Mouse (Mus musculus) common myeloid progenitor, adult 5-6 weeks (primary cell): ENCODE measurements around the gene Actl6a. TPM values are rescaled to one million over a fixed set of nuclear protein-coding genes. Genes with fewer than 3 reads are reported as not detected.
"Not testable (repeated sequence)": the region's sequence is repeated elsewhere in the genome, so short reads cannot be mapped to it uniquely, and the experiment has no call there.

Source experiments
- ATAC-seq: replicated peaks from 2 replicates; pipeline ENCODE4 v1.8.0; 2016; ENCODE audit warnings: low read depth, mild to moderate bottlenecking, moderate TSS enrichment, inconsistent platforms; ENCODE audit not compliant: poor library complexity, severe bottlenecking
- total RNA-seq: library from RNA; stranded (forward); fragments of 200-1000, 187-1606 nt; gene quantifications from 2 replicates; pipeline ENCODE4 v1.2.3, GENCODE M21; 2017

Actl6a gene
- total RNA-seq, 1 experiment from 2014 or later, result 95.0 TPM

DNA sequence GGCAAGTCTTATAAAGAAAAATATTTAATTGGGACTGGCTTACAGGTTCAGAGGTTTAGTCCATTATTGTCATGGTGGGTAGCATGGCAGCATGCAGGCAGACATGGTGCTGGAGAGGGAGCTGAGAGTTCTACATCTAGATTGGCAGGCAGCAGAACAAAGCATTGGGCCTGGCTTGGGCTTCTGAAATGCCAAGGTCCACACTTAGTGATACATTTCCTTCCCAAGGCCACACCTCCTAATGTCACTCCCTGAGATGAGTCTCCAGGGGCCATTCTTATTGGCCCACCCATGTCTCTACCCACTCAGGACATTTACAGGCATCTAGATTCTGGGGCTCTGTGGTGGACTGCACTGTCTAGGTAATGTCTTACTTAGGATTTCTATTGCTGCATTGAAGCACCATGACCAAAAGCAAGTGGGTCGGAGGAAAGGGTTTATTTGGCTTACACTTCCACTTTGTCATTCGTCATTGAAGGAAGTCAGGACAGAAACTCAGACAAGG lies 36.2 kb downstream of the Actl6a start:
- ATAC-seq, result no peak

GRCm38 (mm10) chr3:32745001-32745400 lies 38.9 kb downstream of the Actl6a start:
- no peak for ATAC-seq

DNA sequence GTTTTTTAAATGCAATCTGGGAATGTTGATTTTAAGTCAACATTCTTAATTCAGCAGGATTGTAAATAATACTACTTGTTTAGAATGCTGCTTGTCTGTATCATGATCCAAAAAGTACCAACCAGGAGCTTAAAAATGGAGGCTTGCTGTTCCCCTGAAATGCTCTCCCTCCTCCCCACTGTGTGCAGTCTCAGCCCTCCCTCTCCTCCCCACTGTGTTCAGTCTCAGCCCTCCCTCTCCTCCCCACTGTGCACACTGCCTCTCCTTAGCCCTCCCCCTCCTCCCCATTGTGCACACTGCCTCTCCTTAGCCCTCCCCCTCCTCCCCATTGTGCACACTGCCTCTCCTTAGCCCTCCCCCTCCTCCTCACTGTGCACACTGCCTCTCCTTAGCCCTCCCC lies 39.3 kb downstream of the Actl6a start:
- not testable (repeated sequence) for ATAC-seq

- no peak for ATAC-seq
Observed at GRCm38 (mm10) chr3:32748384-32748783, 42.3 kb downstream of the Actl6a start.

- no peak for ATAC-seq
Observed at GRCm38 (mm10) chr3:32749820-32750579, 43.9 kb downstream of the Actl6a start.

GRCm38 (mm10) chr3:32754384-32754915 lies 48.4 kb downstream of the Actl6a start:
- no peak for ATAC-seq

DNA sequence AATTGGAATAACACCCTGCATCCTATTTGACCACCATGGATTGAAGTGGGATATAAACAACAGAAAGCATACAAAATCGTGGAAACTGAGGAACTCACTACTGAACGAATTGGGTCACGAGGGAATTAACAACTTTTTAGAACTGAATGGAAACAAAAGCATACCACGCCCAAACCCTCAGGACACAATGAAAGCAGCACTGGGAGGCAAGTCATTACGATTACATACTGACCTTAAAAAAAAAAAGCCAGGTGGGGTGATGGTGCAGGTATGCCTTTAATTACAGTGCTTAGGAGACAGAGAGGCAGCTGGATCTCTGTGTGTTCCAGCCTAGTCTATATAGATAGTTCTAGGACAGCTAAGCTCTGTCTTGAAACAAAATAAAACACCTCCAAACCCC lies 53.1 kb downstream of the Actl6a start:
- no peak for ATAC-seq

- ATAC-seq, result no peak
Observed at GRCm38 (mm10) chr3:32762962-32763361, 56.9 kb downstream of the Actl6a start.

DNA sequence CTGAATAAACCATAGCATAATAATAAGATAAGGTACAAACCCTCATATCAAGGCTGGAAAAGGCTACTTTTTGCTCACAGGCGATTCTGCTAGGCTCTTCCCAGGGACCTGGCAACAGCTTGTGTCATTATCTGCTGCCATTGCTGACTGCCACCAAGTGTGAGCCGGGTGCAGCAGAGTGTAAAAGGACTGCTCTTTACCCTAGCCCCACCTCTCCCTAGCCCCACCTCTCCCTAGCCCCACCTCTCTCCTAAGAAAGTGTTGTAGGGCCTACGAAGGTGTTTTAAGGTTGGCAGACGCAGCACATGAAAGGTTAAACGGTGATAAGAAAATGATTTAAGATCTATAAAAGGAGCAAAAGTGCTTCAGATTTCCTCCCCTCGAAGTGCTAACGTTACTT lies 57.8 kb downstream of the Actl6a start:
- no peak for ATAC-seq

GRCm38 (mm10) chr3:32770781-32771180 lies 64.7 kb downstream of the Actl6a start:
- ATAC-seq, result no peak

Other genes starting within 250 kb of the Actl6a start
- not detected in 2 replicates for gene Kcnmb3, start 214.1 kb upstream of the Actl6a start, total RNA-seq
- gene Zfp639, start 196.0 kb upstream of the Actl6a start, total RNA-seq, result 48.8 and 58.3 TPM in 2 replicates
- gene Mfn1, start 176.8 kb upstream of the Actl6a start, total RNA-seq, result 32.8 and 48.1 TPM in 2 replicates
- 28.6 and 32.8 TPM in 2 replicates for gene Gnb4, start 89.7 kb upstream of the Actl6a start, total RNA-seq
- 130 TPM in 2 replicates for gene Ndufb5, start 30.7 kb downstream of the Actl6a start, total RNA-seq
- 27.8 and 31.0 TPM in 2 replicates for gene Mrpl47, start 31.3 kb downstream of the Actl6a start, total RNA-seq
- not detected in 2 replicates for gene Usp13, start 111.2 kb downstream of the Actl6a start, total RNA-seq